In the genomic region with DNA sequence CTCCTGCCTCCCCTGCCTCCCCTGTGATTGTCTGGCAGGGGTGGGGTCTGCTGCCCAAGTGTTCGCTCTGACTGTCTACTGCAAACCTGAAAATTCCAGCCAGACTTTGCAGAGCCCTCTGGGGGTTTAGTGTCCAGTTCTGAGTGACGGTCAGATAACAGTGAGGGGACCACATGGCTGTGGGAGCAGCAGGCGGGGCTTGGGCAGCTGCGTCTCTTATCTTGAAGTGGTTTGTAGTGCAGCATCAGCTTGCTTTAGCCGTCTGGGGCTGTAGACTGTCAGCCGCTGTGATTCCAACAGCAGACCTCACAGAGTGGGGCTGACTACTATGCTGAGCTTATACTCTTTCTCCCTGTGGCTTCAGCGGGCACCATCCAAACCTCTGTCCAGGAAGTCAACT, we compare ENCODE assay signal across 15 mouse cellular contexts. TPM values are rescaled to one million over a fixed set of nuclear protein-coding genes. Genes with fewer than 3 reads are reported as not detected.
A peak's percentile ranks its signal among the peaks of the same experiment; 100 is the strongest.
DNase-seq lines count a peak whose midpoint lies in the region; ATAC-seq and TF ChIP-seq lines count a peak whose summit lies in the region.
"Had no signal": no experiment of that assay in that cellular context is flagged by ENCODE, and none has a peak within 500 bp of the region (broad histone marks: within the 10 kb centered on the region; RNA-seq: fewer than 3 reads in every experiment).

No protein-coding gene starts in this region.

- H3K4me2 ChIP-seq in heart, embryonic 15.5 days, result peak overlapping the region; percentile 38
- H3K4me2 ChIP-seq in stomach, postnatal 0 days (replicated peaks; ENCODE audit: low read depth), result no peak overlapping the region
- H3K4me2 ChIP-seq: lung, embryonic 15.5 days; midbrain, embryonic 12.5 days had no signal

- peak; percentile 33 for ATAC-seq in heart, embryonic 15.5 days (replicated peaks; ENCODE audit: insufficient number of reproducible peaks, insufficient read depth, low FRiP score, low read depth)
- no peak for ATAC-seq in megakaryocyte, adult 5-6 weeks (ENCODE audit: poor library complexity, severe bottlenecking)
- ATAC-seq in stomach, postnatal 0 days (ENCODE audit: low FRiP score, low TSS enrichment), result no peak

- intact Hi-C loops in heart, postnatal 36 days (cut with DNase I), result no loop called here

- 60% methylated on average over 7 of the region's 7 CpGs for WGBS in cerebellum, adult 2 months
- WGBS in heart, embryonic 15.5 days, result 26% methylated on average over 7 of the region's 7 CpGs
- WGBS in stomach, postnatal 0 days, result 60% methylated on average over 7 of the region's 7 CpGs

- no peaks in the 10 kb centered on the region for H3K27me3 ChIP-seq in cerebellum, adult 2 months (ENCODE audit: control insufficient read depth, insufficient read depth, low read length)
- no peaks in the 10 kb centered on the region for H3K27me3 ChIP-seq in heart, embryonic 15.5 days
- peaks cover 3% of the 10 kb centered on the region for H3K27me3 ChIP-seq in megakaryocyte, embryonic 14.5 days (replicated peaks)
- H3K27me3 ChIP-seq in stomach, postnatal 0 days (ENCODE audit: control insufficient read depth, insufficient read depth, low read length), result no peaks in the 10 kb centered on the region
- H3K27me3 ChIP-seq: CH12.LX; lung, embryonic 15.5 days; midbrain, embryonic 12.5 days had no signal

- peaks cover 32% of the 10 kb centered on the region for H3K36me3 ChIP-seq in heart, embryonic 15.5 days
- H3K36me3 ChIP-seq in megakaryocyte, embryonic 14.5 days (replicated peaks; ENCODE audit: low read length), result peaks cover 63% of the 10 kb centered on the region
- peaks cover 14% of the 10 kb centered on the region for H3K36me3 ChIP-seq in stomach, postnatal 0 days (ENCODE audit: control insufficient read depth, insufficient read depth, low read length)

- TF ChIP-seq CTCF in cerebellum, adult 2 months (IDR thresholded peaks at IDR 0.05; ENCODE audit: borderline replicate concordance, insufficient read depth, low read depth, low read length), result no peak
- TF ChIP-seq CTCF in stomach, postnatal 0 days (IDR thresholded peaks at IDR 0.05; ENCODE audit: low read depth), result no peak

- no peak overlapping the region for H3K4me3 ChIP-seq in cerebellum, adult 2 months (replicated peaks; ENCODE audit: insufficient read depth, low read depth, low read length)
- no peak overlapping the region for H3K4me3 ChIP-seq in heart, embryonic 15.5 days
- peak overlapping the region; percentile 69 for H3K4me3 ChIP-seq in megakaryocyte, embryonic 14.5 days (replicated peaks)
- H3K4me3 ChIP-seq in stomach, postnatal 0 days (ENCODE audit: low read depth, low read length), result no peak overlapping the region
- H3K4me3 ChIP-seq: limb, embryonic 10.5 days; lung, embryonic 15.5 days; midbrain, embryonic 12.5 days had no signal

- H3K4me1 ChIP-seq in cerebellum, adult 2 months (ENCODE audit: control insufficient read depth, insufficient read depth, low read length), result peaks cover 39% of the 10 kb centered on the region
- peaks cover 56% of the 10 kb centered on the region for H3K4me1 ChIP-seq in heart, embryonic 15.5 days (replicated peaks)
- peaks cover 91% of the 10 kb centered on the region for H3K4me1 ChIP-seq in megakaryocyte, embryonic 14.5 days
- peaks cover 8% of the 10 kb centered on the region for H3K4me1 ChIP-seq in stomach, postnatal 0 days (replicated peaks; ENCODE audit: control insufficient read depth, insufficient read depth)

- H3K27ac ChIP-seq in cerebellum, adult 2 months (ENCODE audit: insufficient read depth, low read length), result peak overlapping the region; percentile 3; the same call in 1 of the 2 replicates
- H3K27ac ChIP-seq in heart, embryonic 15.5 days, result peak overlapping the region; percentile 62
- no peak overlapping the region for H3K27ac ChIP-seq in stomach, postnatal 0 days (replicated peaks)
- H3K27ac ChIP-seq: limb, embryonic 10.5 days; lung, embryonic 15.5 days; midbrain, embryonic 12.5 days had no signal

- no peak for DNase-seq in cerebellum, adult 2 months
- no peak for DNase-seq in cerebellum, adult 9-11 months
- DNase-seq in heart, postnatal 36 days, result no peak
- DNase-seq in stomach, postnatal 0 days (ENCODE audit: low spot score), result no peak
- no peak for DNase-seq in adrenal gland, adult 8-10 months
- DNase-seq: cerebellum, adult 8-10 months; embryo, embryonic 11 days; kidney, postnatal 25 days had no signal

- TF ChIP-seq POLR2A in cerebellum, adult 2 months (IDR thresholded peaks at IDR 0.05; ENCODE audit: borderline replicate concordance, insufficient read depth, low read length), result no peak

- no peak for TF ChIP-seq EP300 in stomach, postnatal 0 days (optimal IDR thresholded peaks at IDR 0.05)

- no peaks in the 10 kb centered on the region for H3K9me3 ChIP-seq in heart, embryonic 15.5 days (replicated peaks)
- no peaks in the 10 kb centered on the region for H3K9me3 ChIP-seq in megakaryocyte, embryonic 14.5 days
- no peaks in the 10 kb centered on the region for H3K9me3 ChIP-seq in stomach, postnatal 0 days (ENCODE audit: control insufficient read depth, low read length)
- H3K9me3 ChIP-seq: limb, embryonic 10.5 days; lung, embryonic 15.5 days; midbrain, embryonic 12.5 days had no signal

- H3K9ac ChIP-seq in heart, embryonic 15.5 days, result no peak overlapping the region; the same call in 1 of the 2 replicates
- H3K9ac ChIP-seq in stomach, postnatal 0 days (ENCODE audit: low read length), result no peak overlapping the region
- H3K9ac ChIP-seq: lung, embryonic 15.5 days; midbrain, embryonic 12.5 days had no signal

RNA-seq across cellular contexts. Expression of a gene that starts 5.0 kb away (rescaled TPM):
- 1,261 and 1,264 TPM in 2 replicates for polyA plus RNA-seq in cerebellum, adult 2 months (2012; rRNA removed)
- 998 and 1,017 TPM in 2 replicates for polyA plus RNA-seq in heart, embryonic 15.5 days (2015; fragmentation: Nextera tagmentation; extraction: Ambion mirVana)
- 1,000 to 10,000 TPM; 1,389 to 1,395 TPM for total RNA-seq in heart, postnatal 36 days (2021)
- 2,144 and 3,272 TPM in 2 replicates for polyA plus RNA-seq in megakaryocyte, embryonic 14.5 days (2012; ENCODE audit: insufficient read depth, low replicate concordance)
- 289 and 306 TPM in 2 replicates for total RNA-seq in megakaryocyte, adult 5-6 weeks (2015)
- 194 and 196 TPM in 2 replicates for total RNA-seq in megakaryocyte, adult 5-6 weeks (2017)
- polyA plus RNA-seq in stomach, postnatal 0 days (2015; fragmentation: Nextera tagmentation; extraction: Ambion mirVana), result 1,012 and 1,042 TPM in 2 replicates
- total RNA-seq in adrenal gland, adult 8-10 months (2022), result 100 to 1,000 TPM; 578 to 598 (median 581) TPM

RNA-seq across cellular contexts. Expression of a gene that starts 7.1 kb away (rescaled TPM):
- 227 and 270 TPM in 2 replicates for polyA plus RNA-seq in cerebellum, adult 2 months (2012; rRNA removed)
- polyA plus RNA-seq in heart, embryonic 15.5 days (2015; fragmentation: Nextera tagmentation; extraction: Ambion mirVana), result 0.08 and 0.09 TPM in 2 replicates
- 10 to 100 TPM; 20.0 to 26.8 TPM for total RNA-seq in heart, postnatal 36 days (2021)
- polyA plus RNA-seq in megakaryocyte, embryonic 14.5 days (2012; ENCODE audit: insufficient read depth, low replicate concordance), result 1.5 and 1.8 TPM in 2 replicates
- 0.04 TPM in 1 of 2 replicates, not detected in the other for total RNA-seq in megakaryocyte, adult 5-6 weeks (2015)
- not detected in 2 replicates for total RNA-seq in megakaryocyte, adult 5-6 weeks (2017)
- 0.28 and 0.38 TPM in 2 replicates for polyA plus RNA-seq in stomach, postnatal 0 days (2015; fragmentation: Nextera tagmentation; extraction: Ambion mirVana)
- 10 to 100 TPM in 2 of 4 experiments, 1 to 10 TPM in 2; 8.1 to 10.9 (median 10.3) TPM for total RNA-seq in adrenal gland, adult 8-10 months (2022)

RNA-seq across cellular contexts. Expression of a gene that starts 20.5 kb away (rescaled TPM):
- 2.3 and 2.8 TPM in 2 replicates for polyA plus RNA-seq in cerebellum, adult 2 months (2012; rRNA removed)
- polyA plus RNA-seq in heart, embryonic 15.5 days (2015; fragmentation: Nextera tagmentation; extraction: Ambion mirVana), result 1.1 TPM in 2 replicates
- 1 to 10 TPM; 6.5 to 8.4 TPM for total RNA-seq in heart, postnatal 36 days (2021)
- 1.4 and 2.2 TPM in 2 replicates for polyA plus RNA-seq in megakaryocyte, embryonic 14.5 days (2012; ENCODE audit: insufficient read depth, low replicate concordance)
- total RNA-seq in megakaryocyte, adult 5-6 weeks (2015), result 2.0 and 2.4 TPM in 2 replicates
- 0.20 and 0.92 TPM in 2 replicates for total RNA-seq in megakaryocyte, adult 5-6 weeks (2017)
- 0.62 and 0.83 TPM in 2 replicates for polyA plus RNA-seq in stomach, postnatal 0 days (2015; fragmentation: Nextera tagmentation; extraction: Ambion mirVana)
- total RNA-seq in adrenal gland, adult 8-10 months (2022), result 1 to 10 TPM; 1.2 to 2.2 (median 1.7) TPM

RNA-seq across cellular contexts. Expression of a gene that starts 27.3 kb away (rescaled TPM):
- 93.9 and 106 TPM in 2 replicates for polyA plus RNA-seq in cerebellum, adult 2 months (2012; rRNA removed)
- 86.7 and 98.4 TPM in 2 replicates for polyA plus RNA-seq in heart, embryonic 15.5 days (2015; fragmentation: Nextera tagmentation; extraction: Ambion mirVana)
- total RNA-seq in heart, postnatal 36 days (2021), result 100 to 1,000 TPM; 178 to 198 TPM
- polyA plus RNA-seq in megakaryocyte, embryonic 14.5 days (2012; ENCODE audit: insufficient read depth, low replicate concordance), result 451 and 1,194 TPM in 2 replicates
- 52.6 and 53.3 TPM in 2 replicates for total RNA-seq in megakaryocyte, adult 5-6 weeks (2015)
- total RNA-seq in megakaryocyte, adult 5-6 weeks (2017), result 70.2 and 100 TPM in 2 replicates
- 85.3 and 86.9 TPM in 2 replicates for polyA plus RNA-seq in stomach, postnatal 0 days (2015; fragmentation: Nextera tagmentation; extraction: Ambion mirVana)
- 10 to 100 TPM; 50.9 to 77.7 (median 69.2) TPM for total RNA-seq in adrenal gland, adult 8-10 months (2022)

RNA-seq across cellular contexts. Expression of a gene that starts 37.1 kb away (rescaled TPM):
- polyA plus RNA-seq in cerebellum, adult 2 months (2012; rRNA removed), result 74.7 and 80.4 TPM in 2 replicates
- 30.0 and 36.5 TPM in 2 replicates for polyA plus RNA-seq in heart, embryonic 15.5 days (2015; fragmentation: Nextera tagmentation; extraction: Ambion mirVana)
- total RNA-seq in heart, postnatal 36 days (2021), result 10 to 100 TPM; 42.3 to 48.0 TPM
- 11.1 and 25.3 TPM in 2 replicates for polyA plus RNA-seq in megakaryocyte, embryonic 14.5 days (2012; ENCODE audit: insufficient read depth, low replicate concordance)
- total RNA-seq in megakaryocyte, adult 5-6 weeks (2015), result 20.9 and 27.8 TPM in 2 replicates
- 9.7 and 12.6 TPM in 2 replicates for total RNA-seq in megakaryocyte, adult 5-6 weeks (2017)
- polyA plus RNA-seq in stomach, postnatal 0 days (2015; fragmentation: Nextera tagmentation; extraction: Ambion mirVana), result 16.5 and 20.6 TPM in 2 replicates
- total RNA-seq in adrenal gland, adult 8-10 months (2022), result 10 to 100 TPM; 58.5 to 79.0 (median 70.8) TPM

Comparison
In these comparisons a context has a peak if more than half of its experiments do, and no peak if none do; other contexts are left out.
1. RNA of a gene that starts 7.1 kb away (polyA plus RNA-seq): 227 to 270 TPM in cerebellum, adult 2 months; 1.5 to 1.8 TPM in megakaryocyte, embryonic 14.5 days, 0.28 to 0.38 TPM in stomach, postnatal 0 days and 0.08 to 0.09 TPM in heart, embryonic 15.5 days; every median in the first group is over 10 times any median in the second.